Mouse (Mus musculus): ENCODE data around the gene Tead3. TPM values are rescaled to one million over a fixed set of nuclear protein-coding genes. Genes with fewer than 3 reads are reported as not detected.

Tead3 gene
- polyA plus RNA-seq (2021; fragmentation: Nextera tagmentation): 0.24 TPM in 1 of 2 replicates, not detected in the other
- long read RNA-seq, experiment 1: 0 reads
- long read RNA-seq, experiment 2: 0 reads

GRCm38 (mm10) chr17:28350466-28351352, at the start of gene Tead3:
Tead3 (minus strand) TSS chr17:28350817.

DNA sequence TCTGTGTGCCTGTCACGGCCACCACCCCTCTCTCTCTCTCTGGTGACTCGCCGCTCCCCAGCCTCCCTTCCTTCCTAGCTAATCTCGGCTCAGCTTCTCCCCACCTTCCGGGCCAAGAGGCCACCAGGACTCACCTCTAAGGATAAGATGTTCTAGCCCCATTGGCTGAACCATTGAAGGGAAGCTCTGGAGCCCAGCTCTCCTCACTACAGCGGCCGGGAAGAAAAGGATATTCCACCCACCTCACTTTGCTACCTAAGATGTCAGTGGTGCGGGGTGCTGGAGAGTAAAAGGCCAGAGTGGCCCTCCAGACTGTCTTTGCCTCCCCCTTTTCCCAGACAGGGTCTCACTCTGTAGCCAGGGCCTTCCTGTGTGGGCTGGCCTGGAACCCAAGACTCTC, 14.5 kb upstream of the Tead3 start, which contains the start of gene Tulp1:
Tulp1 (minus strand) TSS at position 101 of the 400 bp plus-strand sequence.

DNA sequence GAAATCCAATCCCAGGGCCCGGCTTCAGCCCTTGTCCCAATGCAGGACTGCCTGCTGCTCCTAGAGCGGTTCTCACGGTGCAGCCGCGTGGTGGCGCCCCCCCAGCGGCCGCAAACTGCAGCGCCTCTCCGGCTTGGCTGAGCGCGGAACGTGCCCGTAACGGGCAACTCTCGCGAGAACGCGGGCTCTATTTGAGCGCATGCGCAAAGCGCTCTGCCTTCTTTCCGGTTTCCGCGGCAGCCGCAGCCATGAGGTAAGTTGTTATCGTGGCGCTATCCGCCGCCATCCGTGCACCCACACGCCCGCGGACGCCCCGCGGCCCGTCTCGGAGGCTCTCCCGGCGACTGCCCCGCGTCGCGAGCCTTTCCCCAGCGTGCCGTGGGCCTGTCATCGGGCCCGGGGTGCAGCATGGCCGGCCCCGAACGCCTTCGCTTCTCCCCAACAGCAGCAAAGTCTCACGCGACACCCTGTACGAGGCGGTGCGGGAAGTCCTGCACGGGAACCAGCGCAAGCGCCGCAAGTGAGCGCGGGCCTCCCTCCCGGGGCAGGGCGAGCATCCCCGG, 22.2 kb downstream of the Tead3 start, which contains the start of gene Rpl10a:
Rpl10a (plus strand) TSS at position 106 of the 563 bp plus-strand sequence.

DNA sequence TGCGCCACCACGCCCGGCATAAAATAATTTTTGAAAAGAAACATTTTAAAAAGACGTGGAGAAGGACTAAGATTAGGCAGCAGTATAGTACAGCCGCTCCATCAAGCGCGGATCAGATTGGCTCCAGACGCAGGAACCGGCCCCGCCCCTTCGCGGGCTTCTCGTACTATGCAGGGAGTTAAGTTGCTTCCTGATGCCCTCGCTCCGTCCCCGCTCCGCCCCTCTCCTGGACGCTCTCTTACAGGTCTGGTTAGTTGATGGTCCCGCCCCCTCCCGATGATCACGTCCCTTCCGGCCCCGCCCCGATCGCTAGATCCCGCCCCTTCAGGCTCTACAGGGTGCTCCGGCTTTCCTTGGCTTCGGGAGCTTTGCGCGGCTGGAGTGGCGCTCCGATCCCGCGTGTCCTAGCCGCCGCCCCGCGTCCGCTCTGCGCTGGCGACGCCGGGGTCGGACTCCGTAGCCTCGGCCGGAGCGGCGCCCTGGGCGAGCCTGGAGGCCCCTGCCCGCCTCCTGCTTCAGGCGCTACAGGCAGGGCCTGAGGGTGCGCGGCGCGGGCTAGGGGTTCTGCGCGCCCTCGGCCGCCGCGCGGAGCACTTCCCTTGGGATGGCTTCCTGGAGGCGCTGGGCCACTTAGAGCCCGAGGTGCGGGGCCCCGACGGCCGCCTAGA, 37.3 kb downstream of the Tead3 start, which contains the start of gene Fance:
Fance (plus strand) TSS at position 308 of the 668 bp plus-strand sequence.

Other genes with a start within 250 kb of the Tead3 start
- 0.73 and 1.9 TPM in 2 replicates for gene Scube3, start 208.7 kb downstream of the Tead3 start, polyA plus RNA-seq (2021; fragmentation: Nextera tagmentation)
- gene Zfp523, start 173.7 kb downstream of the Tead3 start, polyA plus RNA-seq (2021; fragmentation: Nextera tagmentation): 18.6 and 34.7 TPM in 2 replicates
- gene Def6, start 143.0 kb downstream of the Tead3 start, polyA plus RNA-seq (2021; fragmentation: Nextera tagmentation): 1.7 and 2.2 TPM in 2 replicates
- gene Ppard, start 118.1 kb downstream of the Tead3 start, polyA plus RNA-seq (2021; fragmentation: Nextera tagmentation): 2.4 and 2.5 TPM in 2 replicates
- gene Fance, start 37.3 kb downstream of the Tead3 start, polyA plus RNA-seq (2021; fragmentation: Nextera tagmentation): 17.7 and 21.5 TPM in 2 replicates
- 892 and 964 TPM in 2 replicates for gene Rpl10a, start 22.3 kb downstream of the Tead3 start, polyA plus RNA-seq (2021; fragmentation: Nextera tagmentation)
- 0.23 TPM in 1 of 2 replicates, not detected in the other for gene Tulp1, start 14.4 kb upstream of the Tead3 start, polyA plus RNA-seq (2021; fragmentation: Nextera tagmentation)
- gene Fkbp5, start 166.7 kb upstream of the Tead3 start, polyA plus RNA-seq (2021; fragmentation: Nextera tagmentation): 3.2 and 4.0 TPM in 2 replicates
- not detected in 2 replicates for gene Armc12, start 180.0 kb upstream of the Tead3 start, polyA plus RNA-seq (2021; fragmentation: Nextera tagmentation)
- not detected in 2 replicates for gene Clpsl2, start 198.6 kb upstream of the Tead3 start, polyA plus RNA-seq (2021; fragmentation: Nextera tagmentation)
- gene Clps, start 209.9 kb upstream of the Tead3 start, polyA plus RNA-seq (2021; fragmentation: Nextera tagmentation): not detected in 2 replicates
- 4.6 and 6.6 TPM in 2 replicates for gene Lhfpl5, start 224.8 kb upstream of the Tead3 start, polyA plus RNA-seq (2021; fragmentation: Nextera tagmentation)